Mouse (Mus musculus): ENCODE results near the gene Psmb7.

Psmb7 gene

DNA sequence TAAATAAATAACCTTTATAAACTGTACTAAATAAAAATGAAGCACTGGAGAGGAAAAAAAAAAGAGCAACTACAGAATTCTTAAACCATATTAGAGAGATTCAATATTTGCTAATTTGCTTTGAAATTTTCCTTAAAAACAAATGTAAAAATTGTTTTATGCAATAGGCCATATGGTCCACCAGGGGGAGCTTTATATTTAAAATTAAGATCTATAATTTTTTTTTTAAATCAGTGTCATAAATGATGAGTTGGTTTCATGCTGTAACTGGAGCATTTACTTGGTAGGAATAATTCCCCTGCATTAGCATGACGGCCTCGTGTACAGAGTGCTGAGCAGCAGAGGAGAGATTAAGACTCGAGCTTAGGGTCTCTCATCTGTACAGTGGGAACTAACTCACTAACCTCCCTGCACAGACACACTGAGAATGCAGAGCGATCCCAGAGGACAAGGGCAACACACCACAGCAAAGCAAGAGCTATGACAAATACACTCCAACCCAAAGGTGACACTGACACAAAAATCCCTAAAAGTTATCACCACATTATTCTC lies 6.1 kb downstream of the Psmb7 start:
- no peak for DNase-seq (ENCODE audit: low spot score)

DNA sequence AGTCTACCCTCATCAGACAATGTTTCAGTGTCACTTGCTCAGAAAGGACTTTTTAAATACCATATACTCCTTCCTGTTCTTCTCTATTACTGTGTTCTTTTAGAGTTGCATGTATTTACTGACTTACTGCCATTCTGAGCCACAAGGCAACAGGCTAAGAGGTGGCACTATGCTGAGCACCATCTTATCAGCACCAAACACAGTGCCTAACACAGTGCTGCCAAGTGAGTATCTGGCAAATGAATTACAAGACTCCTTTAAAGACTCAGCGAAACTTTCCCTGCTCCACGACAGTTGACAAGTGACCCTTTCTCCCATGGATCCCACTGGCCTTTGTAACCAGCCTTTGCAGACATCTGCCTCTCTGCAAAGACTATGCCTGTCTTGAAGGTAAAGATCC lies 13.3 kb downstream of the Psmb7 start:
- no peak for DNase-seq (ENCODE audit: low spot score)

DNA sequence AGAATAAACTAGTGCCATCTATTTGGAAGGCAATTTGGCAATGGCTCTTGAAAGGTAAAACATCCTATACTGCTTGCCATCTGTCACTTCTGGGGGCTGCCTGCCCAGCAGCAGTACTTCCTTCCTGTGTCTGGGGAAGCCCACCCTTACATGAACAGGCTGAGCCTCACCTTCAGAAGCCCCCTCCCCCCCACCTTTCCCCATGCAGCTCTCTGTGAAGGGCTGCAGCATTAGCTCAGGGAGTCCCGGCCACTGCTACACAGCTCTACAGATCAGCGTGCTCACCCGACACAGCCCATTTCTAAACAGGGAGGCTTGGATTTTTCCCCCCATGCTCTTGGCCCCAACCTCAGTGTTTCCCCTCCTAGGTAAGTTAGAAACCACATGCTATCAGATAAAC lies 14.4 kb downstream of the Psmb7 start:
- DNase-seq (ENCODE audit: low spot score), result no peak

DNA sequence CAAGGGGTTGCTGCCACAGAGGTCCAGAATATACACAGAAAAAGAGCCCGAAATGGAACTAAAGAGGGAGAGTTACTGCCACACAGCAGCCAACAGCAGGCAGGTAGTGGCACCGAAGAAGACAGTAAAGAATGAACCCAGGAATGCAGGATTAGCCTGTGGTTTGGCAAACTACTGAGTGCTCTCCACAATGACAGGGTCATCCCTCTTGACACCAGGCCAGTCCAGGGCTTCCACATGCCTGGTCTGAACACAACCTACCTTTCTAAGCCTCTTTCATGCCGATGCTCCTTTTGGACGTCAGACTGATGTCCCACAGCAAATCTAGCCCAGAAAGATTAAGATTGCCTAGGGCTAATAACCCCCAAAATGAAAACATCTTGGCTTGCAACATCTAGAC lies 15.1 kb downstream of the Psmb7 start:
- no peak for DNase-seq (ENCODE audit: low spot score)

GRCm38 (mm10) chr2:38623821-38624590 lies 19.9 kb downstream of the Psmb7 start:
- no peak for DNase-seq (ENCODE audit: low spot score)

DNA sequence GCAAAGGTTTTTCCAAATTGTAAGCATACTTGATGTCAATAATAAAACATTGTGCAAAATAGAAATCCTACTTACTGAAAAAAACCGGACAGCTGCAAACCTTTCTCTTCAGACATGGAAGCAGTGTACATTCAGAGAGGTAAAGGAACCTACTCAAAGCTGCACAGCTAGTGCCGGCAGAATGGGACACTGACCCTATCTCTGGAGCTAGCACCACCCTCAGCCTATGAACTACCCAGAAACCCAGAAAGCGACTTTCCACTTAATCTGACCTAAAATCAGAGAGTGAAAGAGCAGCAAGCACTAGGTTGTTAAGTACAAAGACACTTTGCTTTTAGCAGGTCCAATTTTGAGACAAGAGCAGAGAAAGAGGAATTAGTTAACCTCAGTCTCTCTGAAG lies 20.5 kb downstream of the Psmb7 start:
- DNase-seq (ENCODE audit: low spot score), result no peak

- DNase-seq (ENCODE audit: low spot score), result no peak
Measured at GRCm38 (mm10) chr2:38621610-38622021, 22.3 kb downstream of the Psmb7 start.

GRCm38 (mm10) chr2:38621076-38621475 lies 22.8 kb downstream of the Psmb7 start:
- no peak for DNase-seq (ENCODE audit: low spot score)

GRCm38 (mm10) chr2:38619777-38620176 lies 24.1 kb downstream of the Psmb7 start:
- no peak for DNase-seq (ENCODE audit: low spot score)

- no peak for DNase-seq (ENCODE audit: low spot score)
Measured at GRCm38 (mm10) chr2:38616956-38617872, 26.7 kb downstream of the Psmb7 start.

DNA sequence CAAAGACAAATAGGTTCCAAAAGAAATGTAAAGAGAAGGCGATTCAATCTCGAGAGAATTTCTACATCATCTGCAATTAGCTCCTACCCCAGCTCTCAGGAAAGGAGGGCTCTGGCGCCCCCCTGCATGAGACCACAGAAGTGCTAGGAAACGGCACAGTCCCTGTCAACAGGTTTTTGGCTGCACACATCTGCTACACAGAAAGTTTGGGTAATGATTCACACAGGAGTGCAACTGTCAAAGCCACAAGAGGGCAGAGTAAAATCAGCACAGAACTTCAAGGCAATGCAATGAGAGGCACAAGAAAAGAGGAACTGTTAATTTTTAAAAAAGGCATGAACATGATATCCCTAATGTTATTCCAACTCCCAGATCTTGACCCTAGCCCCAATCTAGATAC lies 27.8 kb downstream of the Psmb7 start:
- peak; percentile 38 for DNase-seq (ENCODE audit: low spot score)

GRCm38 (mm10) chr2:38614437-38614836 lies 29.4 kb downstream of the Psmb7 start:
- DNase-seq (ENCODE audit: low spot score), result no peak

DNA sequence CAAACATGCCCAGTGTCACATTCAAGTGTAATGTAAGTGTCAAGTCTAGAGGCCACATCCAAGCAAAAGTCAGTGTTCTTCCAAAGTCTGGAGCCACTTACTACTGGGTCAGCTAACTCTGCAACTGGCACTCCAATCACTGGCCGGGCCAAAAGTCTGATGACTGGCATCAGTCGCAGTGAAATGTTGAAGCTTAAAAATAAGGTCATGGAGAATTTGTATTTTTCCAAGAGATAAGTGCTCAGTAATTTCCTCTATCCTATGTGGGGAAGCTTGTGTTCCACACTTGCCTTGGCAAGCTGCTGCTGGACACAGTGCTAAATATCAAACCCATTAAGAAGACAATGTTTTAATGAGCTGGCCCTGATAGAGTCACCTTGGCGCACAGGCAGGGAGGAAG lies 30.3 kb downstream of the Psmb7 start:
- DNase-seq (ENCODE audit: low spot score), result no peak

DNA sequence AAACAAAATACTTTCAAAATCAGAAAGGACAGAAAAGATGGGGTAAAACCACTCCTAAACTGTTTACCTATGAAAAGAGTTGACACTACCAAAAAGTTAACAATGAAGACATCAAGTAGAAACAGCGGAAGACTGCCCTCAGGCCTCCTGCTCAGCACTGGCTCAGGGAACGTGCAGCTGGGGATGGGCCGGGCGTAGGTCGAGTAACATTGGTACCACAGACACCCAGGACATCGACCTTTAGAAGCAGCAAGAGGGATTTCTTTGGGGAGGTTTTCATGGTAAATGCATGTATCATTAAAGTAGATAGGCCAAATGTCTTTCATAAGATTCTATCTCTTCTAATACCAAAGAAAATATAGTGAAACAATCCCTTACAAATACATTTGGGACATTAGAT lies 31.3 kb downstream of the Psmb7 start:
- no peak for DNase-seq (ENCODE audit: low spot score)

- no peak for DNase-seq (ENCODE audit: low spot score)
Measured at GRCm38 (mm10) chr2:38610161-38610560, 33.7 kb downstream of the Psmb7 start.

DNA sequence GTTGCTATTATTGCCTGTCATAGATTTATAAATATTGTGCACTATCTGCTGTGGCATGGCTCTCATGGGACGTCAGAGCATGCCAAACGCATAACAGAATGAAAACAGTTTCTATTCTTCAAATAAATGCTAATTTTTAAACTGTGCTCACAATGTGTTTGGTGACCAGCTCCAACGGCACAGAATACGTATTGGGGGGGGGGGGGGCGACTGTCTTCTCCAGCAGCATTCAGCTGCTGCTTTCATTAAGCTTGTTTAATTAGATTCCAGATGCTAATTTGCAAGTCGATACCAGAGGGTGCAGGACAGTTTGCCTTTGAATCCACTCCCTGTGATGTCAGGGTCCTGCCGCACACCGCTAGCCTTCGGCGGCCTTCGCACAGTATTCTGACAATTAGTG lies 34.6 kb downstream of the Psmb7 start:
- no peak for DNase-seq (ENCODE audit: low spot score)

DNA sequence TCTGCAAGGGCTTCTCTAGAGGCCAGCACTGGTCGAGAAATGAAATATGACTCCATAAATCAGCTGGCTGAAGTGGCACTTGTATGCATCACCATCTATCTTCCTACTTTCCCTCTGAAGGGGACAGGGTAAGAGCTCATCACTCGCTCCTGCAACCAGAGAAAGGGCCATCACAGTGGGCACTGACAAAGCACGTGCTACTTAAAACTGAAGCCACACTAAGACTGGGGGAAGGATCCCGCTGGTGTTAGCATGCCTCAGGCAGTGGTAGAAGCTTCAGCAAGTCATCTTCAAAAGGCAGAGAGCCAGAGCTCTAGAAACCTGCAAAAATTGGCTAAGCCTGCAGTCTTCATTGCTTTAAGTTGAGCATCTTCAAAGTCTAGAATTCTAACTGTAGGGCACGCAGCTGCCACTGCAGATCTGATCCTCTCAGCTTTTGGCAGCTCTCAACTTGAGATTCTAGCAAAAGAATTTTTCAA lies 35.0 kb downstream of the Psmb7 start:
- no peak for DNase-seq (ENCODE audit: low spot score)

GRCm38 (mm10) chr2:38607716-38608115 lies 36.2 kb downstream of the Psmb7 start:
- no peak for DNase-seq (ENCODE audit: low spot score)

DNA sequence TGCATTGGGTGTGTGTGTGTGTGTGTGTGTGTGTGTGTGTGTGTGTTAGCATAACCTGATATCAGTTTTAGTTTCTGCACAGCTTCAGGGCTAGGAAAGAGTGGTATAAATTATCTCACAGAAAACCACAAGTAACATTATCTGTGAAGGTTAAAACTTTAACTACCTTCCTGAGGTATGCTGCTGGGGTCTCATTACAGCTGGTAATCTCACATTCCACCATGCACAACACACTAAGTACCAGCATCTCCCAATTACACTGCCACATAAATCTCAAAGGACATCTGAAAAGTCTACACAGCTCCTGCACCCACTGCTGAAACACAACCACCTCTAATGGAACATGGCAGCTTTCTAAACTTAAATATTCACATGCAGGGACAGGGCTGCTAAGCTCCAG lies 43.0 kb downstream of the Psmb7 start:
- no peak for DNase-seq (ENCODE audit: low spot score)

- no peak for DNase-seq (ENCODE audit: low spot score)
Measured at GRCm38 (mm10) chr2:38598395-38598794, 45.5 kb downstream of the Psmb7 start.

GRCm38 (mm10) chr2:38597896-38598295 lies 46.0 kb downstream of the Psmb7 start:
- DNase-seq (ENCODE audit: low spot score), result no peak

- no peak for DNase-seq (ENCODE audit: low spot score)
Measured at GRCm38 (mm10) chr2:38594874-38595273, 49.0 kb downstream of the Psmb7 start.
